Mouse (Mus musculus) large intestine, adult 2 months (tissue): ENCODE measurements around the gene Gpr180. TPM values are rescaled to one million over a fixed set of nuclear protein-coding genes. Genes with fewer than 3 reads are reported as not detected.

Source experiments
- DNase-seq: peaks from one replicate; pipeline ENCODE4 v3.0.0-alpha.2; 2012; ENCODE audit warnings: low read depth, low spot score
- WGBS: fragments of 180-500 bp; shearing (Covaris S2); methylation state at CpG from one replicate; pipeline ENCODE4 v1.1.7; 2018; 5-methylcytosine and 5-hydroxymethylcytosine counted together
- polyA plus RNA-seq: library from polyadenylated mRNA; depleted of rRNA; stranded (reverse); fragments of >200 nt; gene quantifications from 2 replicates; pipeline ENCODE4 v1.2.3, GENCODE M21; 2012; rRNA removed

Gene Gpr180
- polyA plus RNA-seq, 1 experiment = 21.2 TPM

- 54% methylated on average over 13 of the region's 13 CpGs for WGBS
- no peak for DNase-seq
Observed at GRCm38 (mm10) chr14:118194219-118194914, 57.4 kb downstream of the Gpr180 start.

GRCm38 (mm10) chr14:118197063-118197462 lies 60.1 kb downstream of the Gpr180 start:
- no peak for DNase-seq
- WGBS = 73% methylated on average over 12 of the region's 12 CpGs

GRCm38 (mm10) chr14:118200731-118201130 lies 63.8 kb downstream of the Gpr180 start:
- DNase-seq = no peak
- WGBS = 89% methylated on average over 3 of the region's 3 CpGs

GRCm38 (mm10) chr14:118202006-118202405 lies 65.0 kb downstream of the Gpr180 start:
- DNase-seq = no peak
- WGBS = 73% methylated on average over 5 of the region's 5 CpGs

- WGBS = 77% methylated on average over 7 of the region's 7 CpGs
- no peak for DNase-seq
Observed at GRCm38 (mm10) chr14:118203031-118203430, 66.1 kb downstream of the Gpr180 start.

- WGBS = 84% methylated on average over 3 of the region's 3 CpGs
- DNase-seq = no peak
Observed at GRCm38 (mm10) chr14:118207347-118207746, 70.4 kb downstream of the Gpr180 start.

GRCm38 (mm10) chr14:118209642-118210041 lies 72.7 kb downstream of the Gpr180 start:
- DNase-seq = no peak
- WGBS = 17% methylated on average over 5 of the region's 5 CpGs

- no peak for DNase-seq
- 76% methylated on average over 15 of the region's 15 CpGs for WGBS
Observed at GRCm38 (mm10) chr14:118212188-118212804, 75.3 kb downstream of the Gpr180 start.

Other genes starting within 250 kb of the Gpr180 start
- 0.22 and 0.25 TPM in 2 replicates for gene Dct, start 84.9 kb upstream of the Gpr180 start, polyA plus RNA-seq
- 10.9 and 11.7 TPM in 2 replicates for gene Tgds, start 4.4 kb upstream of the Gpr180 start, polyA plus RNA-seq
- gene Sox21, start 99.9 kb downstream of the Gpr180 start, polyA plus RNA-seq = 0.08 and 0.24 TPM in 2 replicates
- gene Gm9376, start 129.8 kb downstream of the Gpr180 start, polyA plus RNA-seq = not detected in 2 replicates